Mouse (Mus musculus) lung, embryonic 14.5 days (tissue): ENCODE measurements at regions not wholly inside any gene's neighbourhood (a gene's known extent, or its start where the extent isn't known, plus 50 kb on each side); places are given as distances from the start of the nearest gene placed in this dataset.

Source experiments
- ATAC-seq: fragments of 200-750 bp; cut with Nextera tagmentation; 2 replicates; pipeline ENCODE4 v1.8.0; 2017; ENCODE audit warnings: mild to moderate bottlenecking, moderate TSS enrichment, moderate library complexity; ENCODE audit not compliant: insufficient read depth
- DNase-seq: peaks from one replicate; pipeline ENCODE4 v3.0.0-alpha.2; 2015
- H3K27ac ChIP-seq: fragments of 300-500 bp; sonication (generic); 2 replicates; pipeline ENCODE4 v1.5.1; 2014; ENCODE audit warnings: low read depth, mild to moderate bottlenecking, moderate library complexity
- H3K27me3 ChIP-seq: fragments of 300-500 bp; sonication (generic); 2 replicates; pipeline ENCODE4 v1.6.1; 2014; ENCODE audit warnings: low read length, control low read depth; ENCODE audit not compliant: insufficient read depth
- H3K36me3 ChIP-seq: fragments of 300-500 bp; sonication (generic); 2 replicates; pipeline ENCODE4 v1.6.1; 2014; ENCODE audit warnings: control low read depth; ENCODE audit not compliant: insufficient read depth
- H3K4me1 ChIP-seq: fragments of 300-500 bp; sonication (generic); 2 replicates; pipeline ENCODE4 v1.6.1; 2014; ENCODE audit warnings: antibody characterized with exemption, control low read depth; ENCODE audit not compliant: insufficient read depth
- H3K4me2 ChIP-seq: fragments of 300-500 bp; sonication (generic); 2 replicates; pipeline ENCODE4 v1.6.1; 2014; ENCODE audit warnings: mild to moderate bottlenecking
- H3K4me3 ChIP-seq: fragments of 300-500 bp; sonication (generic); 2 replicates; pipeline ENCODE4 v1.5.1; 2014; ENCODE audit warnings: low read depth, low read length
- H3K9ac ChIP-seq: fragments of 300-500 bp; sonication (generic); 2 replicates; pipeline ENCODE4 v1.6.1; 2014
- H3K9me3 ChIP-seq: fragments of 300-500 bp; sonication (generic); 2 replicates; pipeline ENCODE4 v1.6.1; 2016; ENCODE audit warnings: low read depth, low read length, control low read depth
- CTCF ChIP-seq: IDR thresholded peaks from 2 replicates; pipeline ENCODE4 v1.5.1; 2016; ENCODE audit warnings: antibody characterized with exemption, low read depth
- WGBS: fragments of 180-500 bp; shearing (Covaris S2); extraction: QIAGEN DNeasy Blood & Tissue Kit; methylation state at CpG from one replicate; pipeline ENCODE4 v1.1.7; 2014; 5-methylcytosine and 5-hydroxymethylcytosine counted together

GRCm38 (mm10) chr15:88532008-88532407, 68.1 kb upstream of the Zdhhc25 start:
- DNase-seq (no peak), ATAC-seq (no peak)
- no peaks in the 10 kb centered on the region; the same call in 1 of the 2 replicates for H3K9me3 ChIP-seq
- H3K9ac ChIP-seq: no peak overlapping the region
- 78% methylated on average over 5 of the region's 5 CpGs for WGBS
- no peak overlapping the region for H3K4me3 ChIP-seq
- H3K27me3 ChIP-seq: no peaks in the 10 kb centered on the region
- H3K36me3 ChIP-seq: no peaks in the 10 kb centered on the region
- H3K4me1 ChIP-seq: no peaks in the 10 kb centered on the region
- no peak overlapping the region for H3K4me2 ChIP-seq
- no peak for TF ChIP-seq CTCF
- H3K27ac ChIP-seq: no peak overlapping the region

DNA sequence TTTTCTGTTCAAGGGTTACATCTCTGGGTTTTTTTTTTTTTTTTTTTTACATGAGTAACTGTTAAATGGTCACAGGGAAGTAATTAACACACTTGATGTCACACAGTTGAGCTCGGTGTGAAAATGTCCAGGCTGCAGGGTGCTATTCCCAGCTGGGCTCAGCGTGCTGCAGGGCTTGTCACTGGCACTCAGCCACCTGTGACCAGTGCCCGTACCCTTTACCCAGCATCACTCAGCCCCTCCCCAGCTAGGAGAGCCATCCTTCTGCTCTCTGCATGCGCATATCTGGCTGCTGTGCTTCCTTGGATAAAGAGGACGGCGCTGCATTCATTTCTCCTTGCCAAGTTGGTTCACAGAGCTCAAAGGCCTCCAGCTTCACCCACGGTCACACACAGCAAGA, 66.7 kb upstream of the Zdhhc25 start:
- H3K27me3 ChIP-seq: no peaks in the 10 kb centered on the region
- no peak overlapping the region for H3K4me2 ChIP-seq
- 65% methylated on average over 7 of the region's 7 CpGs for WGBS
- ATAC-seq: no peak
- no peaks in the 10 kb centered on the region for H3K36me3 ChIP-seq
- no peak overlapping the region for H3K4me3 ChIP-seq
- H3K27ac ChIP-seq: no peak overlapping the region
- no peak for TF ChIP-seq CTCF
- H3K4me1 ChIP-seq: no peaks in the 10 kb centered on the region
- DNase-seq: no peak
- no peak overlapping the region for H3K9ac ChIP-seq
- no peaks in the 10 kb centered on the region; the same call in 1 of the 2 replicates for H3K9me3 ChIP-seq

- ATAC-seq (no peak), DNase-seq (no peak)
- no peak overlapping the region for H3K27ac ChIP-seq
- 54% methylated on average over 2 of the region's 2 CpGs for WGBS
- no peaks in the 10 kb centered on the region for H3K9me3 ChIP-seq
- H3K4me2 ChIP-seq: no peak overlapping the region
- H3K27me3 ChIP-seq: no peaks in the 10 kb centered on the region
- H3K4me1 ChIP-seq: no peaks in the 10 kb centered on the region
- no peak overlapping the region for H3K4me3 ChIP-seq
- no peak for TF ChIP-seq CTCF
- H3K9ac ChIP-seq: no peak overlapping the region
- no peaks in the 10 kb centered on the region for H3K36me3 ChIP-seq
Observed at GRCm38 (mm10) chr15:88535516-88535915, 64.6 kb upstream of the Zdhhc25 start.

DNA sequence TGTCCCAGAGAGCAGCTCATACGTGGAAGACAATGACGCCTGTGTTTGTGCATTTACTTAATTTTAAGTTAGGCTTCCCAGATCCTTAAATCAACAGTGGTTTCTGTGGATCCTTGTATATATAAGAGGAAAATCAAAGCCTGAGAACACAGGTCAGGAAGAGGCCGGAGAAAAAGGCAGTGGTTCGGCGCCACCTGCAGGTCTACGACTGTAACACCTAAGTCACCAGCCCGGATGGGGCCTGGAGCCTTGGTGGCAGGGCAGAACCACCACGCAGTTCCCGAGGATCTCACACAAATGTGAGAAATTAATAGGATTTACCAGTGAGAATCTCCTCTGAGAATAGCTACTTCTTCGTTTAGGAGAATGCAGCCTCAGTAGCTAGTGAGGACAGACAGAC, 62.9 kb upstream of the Zdhhc25 start:
- Histone ChIP-seq H3K9me3 (no peaks in the 10 kb centered on the region), H3K27ac (no peak overlapping the region), H3K36me3 (no peaks in the 10 kb centered on the region), H3K4me3 (no peak overlapping the region), H3K9ac (no peak overlapping the region), H3K4me2 (no peak overlapping the region), H3K27me3 (no peaks in the 10 kb centered on the region), H3K4me1 (no peaks in the 10 kb centered on the region)
- DNase-seq (peak; percentile 61), ATAC-seq (no peak)
- TF ChIP-seq CTCF: peak; percentile 65
- 13% methylated on average over 10 of the region's 10 CpGs for WGBS

GRCm38 (mm10) chr15:88542567-88542966, 57.5 kb upstream of the Zdhhc25 start:
- no peak overlapping the region for H3K27ac ChIP-seq
- WGBS: 63% methylated on average over 2 of the region's 2 CpGs
- no peaks in the 10 kb centered on the region for H3K9me3 ChIP-seq
- no peak overlapping the region for H3K4me3 ChIP-seq
- H3K4me2 ChIP-seq: no peak overlapping the region
- H3K27me3 ChIP-seq: no peaks in the 10 kb centered on the region
- no peaks in the 10 kb centered on the region for H3K4me1 ChIP-seq
- no peak for ATAC-seq
- no peak overlapping the region for H3K9ac ChIP-seq
- H3K36me3 ChIP-seq: no peaks in the 10 kb centered on the region
- DNase-seq: no peak
- TF ChIP-seq CTCF: no peak

GRCm38 (mm10) chr15:88544216-88544615, 55.9 kb upstream of the Zdhhc25 start:
- Histone ChIP-seq H3K4me2 (no peak overlapping the region), H3K27ac (no peak overlapping the region), H3K9me3 (no peaks in the 10 kb centered on the region), H3K27me3 (no peaks in the 10 kb centered on the region), H3K36me3 (no peaks in the 10 kb centered on the region), H3K4me3 (no peak overlapping the region), H3K4me1 (no peaks in the 10 kb centered on the region), H3K9ac (no peak overlapping the region)
- no peak for TF ChIP-seq CTCF
- ATAC-seq: no peak
- DNase-seq: no peak
- 72% methylated on average over 5 of the region's 5 CpGs for WGBS

DNA sequence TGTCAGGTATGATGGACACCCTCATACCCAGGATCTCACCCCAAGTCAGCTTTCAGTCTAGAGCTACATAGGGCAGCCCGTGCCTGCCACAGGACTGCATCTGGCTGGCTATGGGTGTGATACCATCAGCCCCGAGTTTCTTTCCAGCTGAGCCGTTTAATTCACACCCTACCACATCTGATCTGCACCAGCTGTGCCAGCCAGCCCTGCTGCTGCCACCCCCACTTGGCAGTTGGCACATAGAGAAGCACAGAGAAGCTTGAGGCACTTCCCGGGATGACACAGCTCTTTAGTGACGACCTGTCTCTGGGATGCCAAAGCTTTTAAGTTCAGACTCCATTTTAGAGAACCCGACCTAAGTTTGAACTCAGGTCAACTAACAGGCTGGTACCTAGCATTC, 51.8 kb upstream of the Zdhhc25 start:
- TF ChIP-seq CTCF: no peak
- Histone ChIP-seq H3K4me1 (no peaks in the 10 kb centered on the region), H3K4me2 (no peak overlapping the region), H3K4me3 (no peak overlapping the region), H3K36me3 (no peaks in the 10 kb centered on the region), H3K27ac (no peak overlapping the region), H3K27me3 (no peaks in the 10 kb centered on the region), H3K9me3 (no peaks in the 10 kb centered on the region), H3K9ac (no peak overlapping the region)
- WGBS: 44% methylated on average over 6 of the region's 6 CpGs
- no peak for ATAC-seq
- no peak for DNase-seq
